In genomic region chr7:55986526-55987214, GRCm38 (mm10) we compare ENCODE assay signal across 8 mouse cellular contexts. TPM values are rescaled to one million over a fixed set of nuclear protein-coding genes. Genes with fewer than 3 reads are reported as not detected.
DNase-seq lines count a peak whose midpoint lies in the region; ATAC-seq and TF ChIP-seq lines count a peak whose summit lies in the region.
"Had no signal": no experiment of that assay in that cellular context is flagged by ENCODE, and none has a peak within 500 bp of the region (broad histone marks: within the 10 kb centered on the region; RNA-seq: fewer than 3 reads in every experiment).

No protein-coding gene starts in this region.

- intact Hi-C loops in gastrocnemius, postnatal 14 days (cut with DNase I; ENCODE audit: low total_unique reads), result loop anchor here (5.0 kb wide), 1 partner anchor 56 kb away; no protein-coding TSS in a partner anchor
- intact Hi-C loops in left cerebral cortex, postnatal 14 days (cut with DNase I), result loop anchor here (1.0 kb wide), 1 partner anchor 56 kb away; no protein-coding TSS in a partner anchor

- peak; percentile 91 for ATAC-seq in inflammation-experienced regulatory T-cells, adult 6 months

- no peak overlapping the region for H3K4me3 ChIP-seq in cortical plate, adult 2 months (ENCODE audit: insufficient read depth, low read length)
- no peak overlapping the region for H3K4me3 ChIP-seq in midbrain, embryonic 10.5 days
- H3K4me3 ChIP-seq: stomach, embryonic 15.5 days had no signal

- H3K36me3 ChIP-seq in midbrain, embryonic 10.5 days, result no peaks in the 10 kb centered on the region; the same call in 1 of the 2 replicates
- H3K36me3 ChIP-seq: stomach, embryonic 15.5 days had no signal

- peak; percentile 67 to 92 for DNase-seq in adrenal gland, adult (ENCODE audit: inconsistent age in 2 of 2, low spot score in 1 of 2)
- peak; percentile 81 for DNase-seq in gastrocnemius, postnatal 14 days
- peak; percentile 85 to 88 for DNase-seq in left cerebral cortex, postnatal 14 days (ENCODE audit: low spot score in 2 of 2)
- DNase-seq in midbrain, embryonic 10.5 days (ENCODE audit: low spot score), result peak; percentile 75
- DNase-seq in right cerebral cortex, postnatal 4 days, result peak; percentile 89

- no peaks in the 10 kb centered on the region for H3K9me3 ChIP-seq in midbrain, embryonic 10.5 days (replicated peaks)
- H3K9me3 ChIP-seq: stomach, embryonic 15.5 days had no signal

- no peak overlapping the region for H3K27ac ChIP-seq in cortical plate, adult 2 months (ENCODE audit: insufficient read depth, low read length)
- H3K27ac ChIP-seq in midbrain, embryonic 10.5 days (replicated peaks), result no peak overlapping the region
- H3K27ac ChIP-seq: stomach, embryonic 15.5 days had no signal

- no peaks in the 10 kb centered on the region for H3K4me1 ChIP-seq in cortical plate, adult 2 months (ENCODE audit: control insufficient read depth, insufficient read depth, low read length)
- no peaks in the 10 kb centered on the region for H3K4me1 ChIP-seq in midbrain, embryonic 10.5 days
- H3K4me1 ChIP-seq: stomach, embryonic 15.5 days had no signal

- peak; percentile 67 for TF ChIP-seq CTCF in cortical plate, adult 2 months (IDR thresholded peaks at IDR 0.05; ENCODE audit: extremely low read depth, insufficient read depth, low read length)

- WGBS in midbrain, embryonic 10.5 days, result 44% methylated on average over 13 of the region's 13 CpGs

- no peaks in the 10 kb centered on the region for H3K27me3 ChIP-seq in midbrain, embryonic 10.5 days (ENCODE audit: low read depth, poor library complexity, severe bottlenecking)
- H3K27me3 ChIP-seq: stomach, embryonic 15.5 days had no signal

- TF ChIP-seq POLR2A in cortical plate, adult 2 months (IDR thresholded peaks at IDR 0.05; ENCODE audit: extremely low read depth, insufficient read depth, low read length), result no peak

RNA-seq across cellular contexts. Expression of gene Nipa2, which starts 24.4 kb away (rescaled TPM):
- polyA plus RNA-seq in cortical plate, adult 2 months (2012; rRNA removed), result 23.1 and 24.3 TPM in 2 replicates
- total RNA-seq in gastrocnemius, postnatal 14 days (2021), result 10 to 100 TPM; 26.3 to 27.2 TPM
- polyA plus RNA-seq in inflammation-experienced regulatory T-cells, adult 6 months (2017; shearing (Covaris generic)), result 10 to 100 TPM; 14.3 to 29.1 (median 17.8) TPM
- 10 to 100 TPM; 52.6 to 64.8 TPM for total RNA-seq in left cerebral cortex, postnatal 14 days (2021)
- polyA plus RNA-seq in midbrain, embryonic 10.5 days (2016; fragmentation: Nextera tagmentation; extraction: Ambion mirVana), result 37.5 and 39.5 TPM in 2 replicates

RNA-seq across cellular contexts. Expression of gene Nipa1, which starts 33.1 kb away (rescaled TPM):
- 34.2 and 34.4 TPM in 2 replicates for polyA plus RNA-seq in cortical plate, adult 2 months (2012; rRNA removed)
- total RNA-seq in gastrocnemius, postnatal 14 days (2021), result 1 to 10 TPM; 2.4 to 3.2 TPM
- polyA plus RNA-seq in inflammation-experienced regulatory T-cells, adult 6 months (2017; shearing (Covaris generic)), result under 1 TPM in 2 of 3 experiments, not detected in 1; 0.22 to 0.36 TPM
- total RNA-seq in left cerebral cortex, postnatal 14 days (2021), result 10 to 100 TPM; 72.0 to 73.9 TPM
- polyA plus RNA-seq in midbrain, embryonic 10.5 days (2016; fragmentation: Nextera tagmentation; extraction: Ambion mirVana), result 8.9 and 10.4 TPM in 2 replicates
